Mouse (Mus musculus): ENCODE data around the gene Nrn1l. TPM values are rescaled to one million over a fixed set of nuclear protein-coding genes. Genes with fewer than 3 reads are reported as not detected.

Nrn1l gene
- polyA plus RNA-seq (2015; fragmentation: Illumina TruSeq; extraction: RNeasy Lipid Tissue Mini Kit (QIAGEN cat#74804); ENCODE audit: insufficient read depth, low replicate concordance): not detected

DNA sequence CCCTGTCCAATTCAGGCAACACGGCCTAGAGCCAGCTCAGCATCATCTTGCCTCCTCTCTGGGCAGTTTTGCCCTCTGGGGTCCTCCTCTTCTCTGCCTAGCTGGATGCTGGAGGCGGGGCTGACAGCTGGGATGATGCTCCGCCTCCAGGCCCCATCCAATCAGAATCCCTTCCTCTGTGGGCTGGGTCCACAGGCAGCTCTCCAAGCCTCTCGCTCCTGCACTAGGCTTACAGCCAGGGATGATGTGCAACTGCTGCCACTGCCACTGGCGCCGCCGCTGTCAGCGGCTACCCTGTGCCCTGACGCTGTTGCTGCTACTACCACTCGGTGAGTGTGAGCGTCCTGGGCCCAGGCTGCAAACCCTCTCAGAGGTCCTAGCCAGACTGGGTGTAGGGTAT lies at the start of gene Nrn1l:
TSS of gene Nrn1l (plus strand) at position 229 of the 400 bp plus-strand sequence.

GRCm38 (mm10) chr8:105853178-105853577 lies 40.2 kb upstream of the Nrn1l start, which contains the start of gene Cenpt:
Gene Cenpt, minus strand, starts transcription at chr8:105853278.

GRCm38 (mm10) chr8:105854715-105855216 lies 38.6 kb upstream of the Nrn1l start, which contains the start of gene Thap11:
Gene Thap11, plus strand, starts transcription at chr8:105855132.

DNA sequence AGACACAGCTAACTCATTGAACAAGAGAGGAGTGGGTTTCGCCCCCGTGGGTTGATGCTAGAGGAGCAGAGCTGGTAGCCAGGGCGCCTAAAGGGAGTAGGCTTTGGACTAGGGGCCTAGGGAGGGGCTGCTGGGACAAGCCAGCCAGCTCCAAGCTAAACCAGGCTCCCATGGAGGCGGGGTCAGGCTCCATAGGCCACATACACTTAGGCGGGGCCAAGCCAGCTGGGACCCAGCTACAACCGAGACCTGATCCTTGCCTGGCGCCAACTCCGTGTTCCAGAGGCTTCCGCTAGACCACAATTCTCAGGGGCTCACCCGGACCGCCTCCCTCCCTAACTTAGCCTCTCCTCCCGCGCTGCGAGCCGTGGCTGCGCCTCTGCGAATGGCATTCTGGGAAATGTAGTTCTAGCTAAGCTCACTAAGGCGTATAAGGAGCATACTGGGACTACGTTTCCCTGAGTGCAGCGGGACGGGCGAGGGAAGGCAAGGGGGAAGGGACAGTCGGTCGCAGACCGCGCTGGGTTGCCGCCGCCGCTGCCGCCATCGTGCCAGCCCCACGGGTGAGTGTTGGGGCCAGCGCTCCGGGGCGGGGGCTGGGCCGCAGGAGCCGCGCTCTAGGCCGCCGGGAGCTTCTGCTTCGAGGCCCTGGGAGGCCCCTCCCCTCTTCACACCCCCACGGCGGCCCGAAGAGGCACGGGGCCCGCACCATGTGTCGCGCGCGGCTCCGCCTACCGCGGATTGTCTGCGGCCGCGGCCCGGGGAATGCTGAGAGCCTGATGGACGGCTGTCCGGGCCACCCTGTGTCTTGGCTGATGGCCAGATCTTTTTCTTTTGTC lies 33.0 kb upstream of the Nrn1l start, which contains the start of gene Nutf2:
TSS of gene Nutf2 (plus strand) at position 438 of the 839 bp plus-strand sequence.

DNA sequence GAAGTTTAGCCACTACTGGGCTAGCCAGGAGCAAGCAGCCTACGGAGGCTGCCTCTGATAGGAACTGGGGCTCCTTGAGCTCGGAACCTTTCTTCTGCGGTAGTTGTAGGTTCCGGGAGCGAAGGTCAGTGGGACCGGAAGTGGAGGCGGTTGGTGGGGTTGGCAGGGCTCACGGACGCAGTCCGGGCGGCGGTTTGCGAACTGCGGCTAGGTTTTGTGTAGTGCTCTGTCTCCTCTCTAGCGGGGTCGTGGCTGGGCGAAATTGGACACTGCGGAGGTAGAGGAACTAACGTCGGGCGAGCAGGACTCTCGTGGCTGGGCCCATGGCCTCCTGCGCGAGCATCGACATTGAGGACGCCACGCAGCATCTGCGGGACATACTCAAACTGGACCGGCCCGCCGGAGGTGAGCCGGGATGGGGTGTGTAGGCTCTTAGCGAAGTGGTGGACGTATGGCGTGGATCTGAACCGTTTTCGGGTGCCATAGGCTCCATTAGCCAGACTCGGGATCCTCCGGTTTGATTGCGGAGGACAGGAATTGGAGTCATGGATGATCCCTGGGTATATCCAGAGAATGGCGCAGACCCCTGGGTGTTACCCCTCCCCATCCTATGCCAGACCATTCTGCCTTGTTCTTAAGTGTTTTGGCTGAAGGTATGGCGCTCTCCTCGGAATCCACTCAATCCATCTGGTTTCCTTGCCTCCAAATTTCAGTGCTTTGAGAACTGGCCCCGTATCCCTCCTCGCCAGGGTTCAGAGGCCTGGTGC lies 12.4 kb upstream of the Nrn1l start, which contains the start of gene Edc4:
TSS of gene Edc4 (plus strand) at position 128 of the 767 bp plus-strand sequence.

GRCm38 (mm10) chr8:105900180-105900940 lies 7.0 kb downstream of the Nrn1l start, which contains the start of gene Pskh1:
Gene Pskh1, plus strand, starts transcription at chr8:105900441.

DNA sequence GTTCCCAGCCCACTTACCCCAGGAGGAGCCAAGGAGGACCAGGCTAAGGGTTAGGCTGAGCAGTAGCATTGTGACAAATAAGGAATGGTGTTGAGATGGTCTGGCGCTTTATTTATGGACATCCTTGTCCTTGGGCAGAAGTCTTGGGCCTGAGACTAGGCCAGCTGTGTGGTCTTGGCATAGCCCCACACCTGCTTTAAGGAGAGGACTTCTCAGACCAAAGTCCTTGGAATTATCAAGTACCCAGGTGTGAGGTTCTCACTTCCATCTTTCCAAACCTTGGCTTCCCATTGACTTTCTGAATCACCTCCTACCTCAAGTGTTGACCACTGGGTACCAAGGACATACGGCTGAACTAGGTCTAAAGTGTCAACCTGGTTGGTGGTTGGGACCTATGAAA lies 40.4 kb downstream of the Nrn1l start, which contains the start of gene Ctrl:
TSS of gene Ctrl (minus strand) at position 101 of the 400 bp plus-strand sequence.

GRCm38 (mm10) chr8:105938306-105938669 lies 44.9 kb downstream of the Nrn1l start, which contains the start of gene Psmb10:
Gene Psmb10, minus strand, starts transcription at chr8:105938444.

DNA sequence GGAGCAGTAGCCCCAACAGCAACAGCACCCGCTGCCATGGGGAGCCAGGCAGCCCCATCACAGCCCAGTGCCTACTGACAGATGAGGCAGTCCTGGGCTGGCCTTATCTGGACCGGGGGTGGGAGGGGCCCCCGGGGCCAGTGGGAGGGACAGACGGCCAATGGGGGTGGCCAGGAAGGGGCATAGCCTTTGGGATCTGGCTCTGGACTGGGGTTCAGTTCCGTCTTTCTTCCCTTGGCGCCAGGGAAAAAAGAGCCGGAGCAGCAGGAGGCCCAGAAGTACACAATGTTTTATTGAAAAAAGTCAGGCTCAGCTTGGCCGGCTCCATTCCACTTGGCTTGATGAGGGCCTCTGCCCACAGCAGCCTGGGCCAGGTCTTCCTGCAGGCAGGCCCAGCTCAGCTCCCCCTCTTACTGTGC lies 50.0 kb downstream of the Nrn1l start, which contains the start of gene Lcat:
TSS of gene Lcat (minus strand) at position 62 of the 419 bp plus-strand sequence.

Other genes starting within 250 kb of the Nrn1l start
- gene Carmil2, start 207.3 kb upstream of the Nrn1l start, polyA plus RNA-seq (2015; fragmentation: Illumina TruSeq; extraction: RNeasy Lipid Tissue Mini Kit (QIAGEN cat#74804); ENCODE audit: insufficient read depth, low replicate concordance): 27.3 TPM
- 26.9 TPM for gene Acd, start 192.5 kb upstream of the Nrn1l start, polyA plus RNA-seq (2015; fragmentation: Illumina TruSeq; extraction: RNeasy Lipid Tissue Mini Kit (QIAGEN cat#74804); ENCODE audit: insufficient read depth, low replicate concordance)
- gene Pard6a, start 192.4 kb upstream of the Nrn1l start, polyA plus RNA-seq (2015; fragmentation: Illumina TruSeq; extraction: RNeasy Lipid Tissue Mini Kit (QIAGEN cat#74804); ENCODE audit: insufficient read depth, low replicate concordance): 2.4 TPM
- gene 4933405L10Rik, start 185.9 kb upstream of the Nrn1l start, polyA plus RNA-seq (2015; fragmentation: Illumina TruSeq; extraction: RNeasy Lipid Tissue Mini Kit (QIAGEN cat#74804); ENCODE audit: insufficient read depth, low replicate concordance): not detected
- gene Enkd1, start 185.4 kb upstream of the Nrn1l start, polyA plus RNA-seq (2015; fragmentation: Illumina TruSeq; extraction: RNeasy Lipid Tissue Mini Kit (QIAGEN cat#74804); ENCODE audit: insufficient read depth, low replicate concordance): 1.4 TPM
- gene Gfod2, start 134.9 kb upstream of the Nrn1l start, polyA plus RNA-seq (2015; fragmentation: Illumina TruSeq; extraction: RNeasy Lipid Tissue Mini Kit (QIAGEN cat#74804); ENCODE audit: insufficient read depth, low replicate concordance): 0.99 TPM
- 33.1 TPM for gene Ranbp10, start 66.2 kb upstream of the Nrn1l start, polyA plus RNA-seq (2015; fragmentation: Illumina TruSeq; extraction: RNeasy Lipid Tissue Mini Kit (QIAGEN cat#74804); ENCODE audit: insufficient read depth, low replicate concordance)
- gene Tsnaxip1, start 65.8 kb upstream of the Nrn1l start, polyA plus RNA-seq (2015; fragmentation: Illumina TruSeq; extraction: RNeasy Lipid Tissue Mini Kit (QIAGEN cat#74804); ENCODE audit: insufficient read depth, low replicate concordance): 0.18 TPM
- 12.7 TPM for gene Cenpt, start 40.3 kb upstream of the Nrn1l start, polyA plus RNA-seq (2015; fragmentation: Illumina TruSeq; extraction: RNeasy Lipid Tissue Mini Kit (QIAGEN cat#74804); ENCODE audit: insufficient read depth, low replicate concordance)
- 21.7 TPM for gene Thap11, start 38.4 kb upstream of the Nrn1l start, polyA plus RNA-seq (2015; fragmentation: Illumina TruSeq; extraction: RNeasy Lipid Tissue Mini Kit (QIAGEN cat#74804); ENCODE audit: insufficient read depth, low replicate concordance)
- 79.0 TPM for gene Nutf2, start 33.0 kb upstream of the Nrn1l start, polyA plus RNA-seq (2015; fragmentation: Illumina TruSeq; extraction: RNeasy Lipid Tissue Mini Kit (QIAGEN cat#74804); ENCODE audit: insufficient read depth, low replicate concordance)
- 23.4 TPM for gene Edc4, start 12.7 kb upstream of the Nrn1l start, polyA plus RNA-seq (2015; fragmentation: Illumina TruSeq; extraction: RNeasy Lipid Tissue Mini Kit (QIAGEN cat#74804); ENCODE audit: insufficient read depth, low replicate concordance)
- 11.7 TPM for gene Pskh1, start 6.9 kb downstream of the Nrn1l start, polyA plus RNA-seq (2015; fragmentation: Illumina TruSeq; extraction: RNeasy Lipid Tissue Mini Kit (QIAGEN cat#74804); ENCODE audit: insufficient read depth, low replicate concordance)
- 3.9 TPM for gene Ctrl, start 40.3 kb downstream of the Nrn1l start, polyA plus RNA-seq (2015; fragmentation: Illumina TruSeq; extraction: RNeasy Lipid Tissue Mini Kit (QIAGEN cat#74804); ENCODE audit: insufficient read depth, low replicate concordance)
- gene Psmb10, start 44.9 kb downstream of the Nrn1l start, polyA plus RNA-seq (2015; fragmentation: Illumina TruSeq; extraction: RNeasy Lipid Tissue Mini Kit (QIAGEN cat#74804); ENCODE audit: insufficient read depth, low replicate concordance): 35.5 TPM
- gene Lcat, start 49.8 kb downstream of the Nrn1l start, polyA plus RNA-seq (2015; fragmentation: Illumina TruSeq; extraction: RNeasy Lipid Tissue Mini Kit (QIAGEN cat#74804); ENCODE audit: insufficient read depth, low replicate concordance): 1.4 TPM
- 10.7 TPM for gene Slc12a4, start 72.5 kb downstream of the Nrn1l start, polyA plus RNA-seq (2015; fragmentation: Illumina TruSeq; extraction: RNeasy Lipid Tissue Mini Kit (QIAGEN cat#74804); ENCODE audit: insufficient read depth, low replicate concordance)
- gene Dpep3, start 85.9 kb downstream of the Nrn1l start, polyA plus RNA-seq (2015; fragmentation: Illumina TruSeq; extraction: RNeasy Lipid Tissue Mini Kit (QIAGEN cat#74804); ENCODE audit: insufficient read depth, low replicate concordance): 0.22 TPM
- gene Dus2, start 97.8 kb downstream of the Nrn1l start, polyA plus RNA-seq (2015; fragmentation: Illumina TruSeq; extraction: RNeasy Lipid Tissue Mini Kit (QIAGEN cat#74804); ENCODE audit: insufficient read depth, low replicate concordance): 16.9 TPM
- gene Dpep2nb, start 112.4 kb downstream of the Nrn1l start, polyA plus RNA-seq (2015; fragmentation: Illumina TruSeq; extraction: RNeasy Lipid Tissue Mini Kit (QIAGEN cat#74804); ENCODE audit: insufficient read depth, low replicate concordance): not detected
- gene Ddx28, start 118.3 kb downstream of the Nrn1l start, polyA plus RNA-seq (2015; fragmentation: Illumina TruSeq; extraction: RNeasy Lipid Tissue Mini Kit (QIAGEN cat#74804); ENCODE audit: insufficient read depth, low replicate concordance): 6.9 TPM
- gene Nfatc3, start 165.3 kb downstream of the Nrn1l start, polyA plus RNA-seq (2015; fragmentation: Illumina TruSeq; extraction: RNeasy Lipid Tissue Mini Kit (QIAGEN cat#74804); ENCODE audit: insufficient read depth, low replicate concordance): 110 TPM
- gene Esrp2, start 243.4 kb downstream of the Nrn1l start, polyA plus RNA-seq (2015; fragmentation: Illumina TruSeq; extraction: RNeasy Lipid Tissue Mini Kit (QIAGEN cat#74804); ENCODE audit: insufficient read depth, low replicate concordance): 0.06 TPM

Data from spleen, adult 10 weeks (tissue).